Mouse (Mus musculus): ENCODE measurements at regions not wholly inside any gene's neighbourhood (a gene's known extent, or its start where the extent isn't known, plus 50 kb on each side); places are given as distances from the start of the nearest gene placed in this dataset.

DNA sequence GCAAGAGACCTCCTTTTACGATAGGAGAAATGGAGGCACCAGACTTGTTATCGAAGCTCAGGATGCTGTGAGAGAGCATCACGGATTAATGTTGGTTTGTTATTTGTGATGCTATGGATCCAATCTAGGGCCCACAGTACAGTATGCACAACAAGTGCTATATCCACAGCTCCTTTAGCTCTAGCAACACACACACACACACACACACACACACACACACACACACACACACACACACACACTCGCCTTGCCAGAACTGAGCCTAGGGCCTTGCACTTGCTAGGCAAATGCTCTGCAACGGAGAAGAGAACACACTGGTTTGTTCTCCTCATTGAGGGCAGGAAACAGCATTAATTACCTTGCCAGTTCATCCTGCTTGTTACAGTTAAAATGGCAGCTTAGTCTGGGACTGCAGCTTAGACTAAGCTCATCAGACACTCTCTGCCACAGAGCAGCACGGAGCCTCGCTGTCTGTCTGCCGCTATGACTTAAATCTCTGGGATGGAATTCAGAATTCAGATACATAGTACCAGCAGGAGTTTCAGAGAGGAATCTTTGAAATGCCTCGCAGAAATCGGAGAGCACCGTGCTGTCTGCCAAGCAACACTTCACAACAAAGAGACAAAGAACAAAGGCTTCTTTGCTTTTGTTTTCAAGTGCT lies 285.0 kb downstream of the Rngtt start:
- ATAC-seq (ENCODE audit: insufficient read depth): no peak
- WGBS (ENCODE audit: insufficient replicate concordance): 59% methylated on average over 11 of the region's 11 CpGs
- H3K36me3 ChIP-seq (replicated peaks; ENCODE audit: control insufficient read depth, insufficient read depth, low read depth): no peaks in the 10 kb centered on the region
- TF ChIP-seq EP300 (IDR thresholded peaks at IDR 0.05; ENCODE audit: low read depth): no peak
- no peak for TF ChIP-seq CTCF (IDR thresholded peaks at IDR 0.05; ENCODE audit: low read depth)
- H3K4me1 ChIP-seq (replicated peaks; ENCODE audit: control insufficient read depth in 2 of 2, insufficient read depth in 2 of 2, low read length in 1 of 2): no peaks in the 10 kb centered on the region
- H3K27ac ChIP-seq: no peak overlapping the region
- H3K9ac ChIP-seq (replicated peaks): no peak overlapping the region
- no peak for DNase-seq (ENCODE audit: low read depth in 3 of 3, low spot score in 3 of 3)
- H3K9me3 ChIP-seq (ENCODE audit: control insufficient read depth, low read length): no peaks in the 10 kb centered on the region
- H3K4me3 ChIP-seq (ENCODE audit: insufficient read depth in 1 of 2, low read depth in 2 of 2, low read length in 2 of 2): no peak overlapping the region
- no peak overlapping the region for H3K4me2 ChIP-seq (ENCODE audit: low read depth)
- H3K27me3 ChIP-seq (ENCODE audit: control insufficient read depth, insufficient read depth, low read length): no peaks in the 10 kb centered on the region

DNA sequence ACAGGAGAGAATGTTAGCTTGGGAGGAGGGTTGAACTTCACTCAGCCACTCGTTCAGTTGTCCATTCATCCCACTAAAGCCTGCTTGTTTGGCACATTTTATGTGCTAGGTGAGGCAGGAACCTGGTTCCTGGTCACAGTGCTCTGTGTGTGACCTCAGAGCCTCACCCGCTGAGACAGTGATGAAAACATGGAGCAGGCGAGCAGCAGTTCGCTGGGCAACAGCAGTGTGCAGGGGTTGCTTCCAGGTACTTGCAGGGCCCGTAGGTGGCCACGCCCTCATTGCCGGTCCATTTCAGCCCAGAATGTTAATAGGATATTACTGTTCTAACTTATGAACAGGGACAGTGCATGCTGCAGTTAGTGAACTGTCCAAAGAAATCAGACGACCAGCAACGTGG lies 285.7 kb downstream of the Rngtt start:
- DNase-seq (ENCODE audit: low read depth in 3 of 3, low spot score in 3 of 3) (no peak), ATAC-seq (ENCODE audit: insufficient read depth) (no peak)
- Histone ChIP-seq H3K4me2 (ENCODE audit: low read depth) (no peak overlapping the region), H3K4me1 (replicated peaks; ENCODE audit: control insufficient read depth in 2 of 2, insufficient read depth in 2 of 2, low read length in 1 of 2) (no peaks in the 10 kb centered on the region), H3K27me3 (ENCODE audit: control insufficient read depth, insufficient read depth, low read length) (no peaks in the 10 kb centered on the region), H3K9me3 (ENCODE audit: control insufficient read depth, low read length) (no peaks in the 10 kb centered on the region), H3K27ac (no peak overlapping the region), H3K9ac (replicated peaks) (no peak overlapping the region), H3K4me3 (ENCODE audit: insufficient read depth in 1 of 2, low read depth in 2 of 2, low read length in 2 of 2) (no peak overlapping the region), H3K36me3 (replicated peaks; ENCODE audit: control insufficient read depth, insufficient read depth, low read depth) (no peaks in the 10 kb centered on the region)
- TF ChIP-seq EP300 (IDR thresholded peaks at IDR 0.05; ENCODE audit: low read depth) (no peak), CTCF (IDR thresholded peaks at IDR 0.05; ENCODE audit: low read depth) (no peak)
- WGBS (ENCODE audit: insufficient replicate concordance): 65% methylated on average over 9 of the region's 9 CpGs

DNA sequence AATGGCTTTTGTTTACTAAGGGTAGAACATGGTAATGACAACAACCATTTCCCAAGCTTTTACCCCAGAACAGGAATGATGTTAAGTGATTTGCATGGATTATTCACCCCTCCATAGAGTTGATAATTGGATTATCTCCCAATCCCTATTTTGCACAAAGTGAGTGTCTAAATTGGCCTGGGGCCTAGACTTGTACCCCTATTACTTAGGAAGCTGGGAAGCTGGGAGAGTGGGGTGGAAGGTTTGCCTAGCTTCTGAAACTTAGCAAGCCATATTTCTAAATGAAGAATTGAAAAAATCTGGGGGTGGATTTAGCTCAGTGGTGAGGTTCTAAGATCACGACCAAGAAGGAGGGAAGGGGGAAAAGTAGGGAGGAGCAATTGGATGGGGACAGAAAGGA lies 289.9 kb downstream of the Rngtt start:
- no peaks in the 10 kb centered on the region for H3K36me3 ChIP-seq (replicated peaks; ENCODE audit: control insufficient read depth, insufficient read depth, low read depth)
- 19% methylated on average over 1 of the region's 1 CpGs for WGBS (ENCODE audit: insufficient replicate concordance)
- H3K4me2 ChIP-seq (ENCODE audit: low read depth): no peak overlapping the region
- H3K9me3 ChIP-seq (ENCODE audit: control insufficient read depth, low read length): no peaks in the 10 kb centered on the region
- ATAC-seq (ENCODE audit: insufficient read depth): no peak
- no peak overlapping the region for H3K9ac ChIP-seq (replicated peaks)
- DNase-seq (ENCODE audit: low read depth in 3 of 3, low spot score in 3 of 3): no peak
- H3K4me1 ChIP-seq (replicated peaks; ENCODE audit: control insufficient read depth in 2 of 2, insufficient read depth in 2 of 2, low read length in 1 of 2): no peaks in the 10 kb centered on the region
- H3K27me3 ChIP-seq (ENCODE audit: control insufficient read depth, insufficient read depth, low read length): no peaks in the 10 kb centered on the region
- no peak overlapping the region for H3K4me3 ChIP-seq (ENCODE audit: insufficient read depth in 1 of 2, low read depth in 2 of 2, low read length in 2 of 2)
- TF ChIP-seq CTCF (IDR thresholded peaks at IDR 0.05; ENCODE audit: low read depth) (no peak), EP300 (IDR thresholded peaks at IDR 0.05; ENCODE audit: low read depth) (no peak)
- no peak overlapping the region for H3K27ac ChIP-seq

DNA sequence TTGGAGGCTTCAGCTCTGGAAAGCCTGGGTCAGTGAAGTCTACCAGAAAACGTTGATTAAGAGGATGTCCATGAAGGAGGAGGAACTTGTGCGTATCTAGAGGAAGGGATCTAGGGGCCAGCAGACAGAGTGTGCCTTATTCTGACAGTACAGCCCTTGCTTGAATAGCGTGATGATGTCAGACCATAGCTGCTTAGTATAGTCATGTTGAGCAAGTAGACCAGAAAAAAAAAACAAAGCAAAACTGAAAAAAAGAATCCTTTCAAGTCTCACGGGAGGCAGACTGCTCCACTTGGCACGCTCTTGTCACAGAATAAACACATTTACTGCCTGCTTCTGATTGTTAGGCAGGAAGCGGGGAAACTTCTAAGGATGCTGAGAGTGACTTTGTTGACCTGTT lies 290.7 kb downstream of the Rngtt start:
- H3K4me3 ChIP-seq (ENCODE audit: insufficient read depth in 1 of 2, low read depth in 2 of 2, low read length in 2 of 2): no peak overlapping the region
- H3K9me3 ChIP-seq (ENCODE audit: control insufficient read depth, low read length): no peaks in the 10 kb centered on the region
- H3K27me3 ChIP-seq (ENCODE audit: control insufficient read depth, insufficient read depth, low read length): no peaks in the 10 kb centered on the region
- H3K36me3 ChIP-seq (replicated peaks; ENCODE audit: control insufficient read depth, insufficient read depth, low read depth): no peaks in the 10 kb centered on the region
- ATAC-seq (ENCODE audit: insufficient read depth): no peak
- H3K9ac ChIP-seq (replicated peaks): no peak overlapping the region
- no peak for TF ChIP-seq EP300 (IDR thresholded peaks at IDR 0.05; ENCODE audit: low read depth)
- TF ChIP-seq CTCF (IDR thresholded peaks at IDR 0.05; ENCODE audit: low read depth): no peak
- 37% methylated on average over 6 of the region's 6 CpGs for WGBS (ENCODE audit: insufficient replicate concordance)
- no peak overlapping the region for H3K4me2 ChIP-seq (ENCODE audit: low read depth)
- H3K27ac ChIP-seq: no peak overlapping the region
- no peak for DNase-seq (ENCODE audit: low read depth in 3 of 3, low spot score in 3 of 3)
- H3K4me1 ChIP-seq (replicated peaks; ENCODE audit: control insufficient read depth in 2 of 2, insufficient read depth in 2 of 2, low read length in 1 of 2): no peaks in the 10 kb centered on the region

GRCm38 (mm10) chr4:33604636-33605035 lies 294.5 kb downstream of the Rngtt start:
- no peak for DNase-seq (ENCODE audit: low read depth in 3 of 3, low spot score in 3 of 3)
- 59% methylated on average over 5 of the region's 5 CpGs for WGBS (ENCODE audit: insufficient replicate concordance)
- H3K4me1 ChIP-seq (replicated peaks; ENCODE audit: control insufficient read depth in 2 of 2, insufficient read depth in 2 of 2, low read length in 1 of 2): no peaks in the 10 kb centered on the region

More at GRCm38 (mm10) chr4:33604636-33605035, 294.5 kb downstream of the Rngtt start:
- Histone ChIP-seq H3K4me2 (ENCODE audit: low read depth) (no peak overlapping the region), H3K27ac (no peak overlapping the region), H3K36me3 (replicated peaks; ENCODE audit: control insufficient read depth, insufficient read depth, low read depth) (no peaks in the 10 kb centered on the region), H3K9ac (replicated peaks) (no peak overlapping the region), H3K9me3 (ENCODE audit: control insufficient read depth, low read length) (no peaks in the 10 kb centered on the region), H3K4me3 (ENCODE audit: insufficient read depth in 1 of 2, low read depth in 2 of 2, low read length in 2 of 2) (no peak overlapping the region), H3K27me3 (ENCODE audit: control insufficient read depth, insufficient read depth, low read length) (no peaks in the 10 kb centered on the region)
- ATAC-seq (ENCODE audit: insufficient read depth): no peak
- TF ChIP-seq EP300 (IDR thresholded peaks at IDR 0.05; ENCODE audit: low read depth) (no peak), CTCF (IDR thresholded peaks at IDR 0.05; ENCODE audit: low read depth) (no peak)
